Mouse (Mus musculus): Measurements from ENCODE around the gene Spop.

GRCm38 (mm10) chr11:95381146-95381545 lies 32.7 kb upstream of the Spop start:
- TF ChIP-seq CTCF (IDR thresholded peaks at IDR 0.05; ENCODE audit: control insufficient read depth, insufficient read depth, insufficient replicate concordance, low read depth, low read length) (no peak), POLR2A (IDR thresholded peaks at IDR 0.05; ENCODE audit: control insufficient read depth, low read depth, low read length) (no peak)
